ENCODE assay signal across 8 mouse cellular contexts in genomic region chrX:134717752-134718308, GRCm38 (mm10). TPM values are rescaled to one million over a fixed set of nuclear protein-coding genes. Genes with fewer than 3 reads are reported as not detected.
DNase-seq lines count a peak whose midpoint lies in the region; ATAC-seq and TF ChIP-seq lines count a peak whose summit lies in the region.

Armcx1 (plus strand) TSS chrX:134717963.

- WGBS in forebrain, embryonic 16.5 days = 17% methylated on average over 16 of the region's 16 CpGs
- WGBS in lung, adult 2 months = 25% methylated on average over 16 of the region's 16 CpGs

- peak within 1 kb of the TSS; percentile 73 for H3K9ac ChIP-seq in forebrain, embryonic 16.5 days (replicated peaks; ENCODE audit: low read depth, low read length)

- H3K4me3 ChIP-seq in forebrain, embryonic 16.5 days (replicated peaks; ENCODE audit: low read length) = peak within 1 kb of the TSS; percentile 58
- peak within 1 kb of the TSS; percentile 69 for H3K4me3 ChIP-seq in layer of hippocampus, adult 2 months
- peak within 1 kb of the TSS; percentile 96 for H3K4me3 ChIP-seq in lung, adult 2 months (replicated peaks; ENCODE audit: extremely low read depth, low read depth, low read length)

- peak; percentile 35 for TF ChIP-seq CTCF in layer of hippocampus, adult 2 months (conservative IDR thresholded peaks at IDR 0.05)
- TF ChIP-seq CTCF in lung, adult 2 months (IDR thresholded peaks at IDR 0.05; ENCODE audit: insufficient read depth, low read length) = no peak

- H3K4me1 ChIP-seq in forebrain, embryonic 16.5 days (replicated peaks; ENCODE audit: control insufficient read depth, insufficient read depth, low read length) = peaks cover 7% of the 10 kb centered on the region; the same call in 1 of the 2 replicates
- no peaks in the 10 kb centered on the region for H3K4me1 ChIP-seq in lung, adult 2 months (ENCODE audit: control insufficient read depth, insufficient read depth, low read length)

- H3K36me3 ChIP-seq in forebrain, embryonic 16.5 days (ENCODE audit: control insufficient read depth, insufficient read depth) = no peaks in the 10 kb centered on the region; the same call in 1 of the 2 replicates

- H3K4me2 ChIP-seq in forebrain, embryonic 16.5 days (ENCODE audit: low read length) = peak within 1 kb of the TSS; percentile 59

- DNase-seq in MEL-GATA-1-ER (ENCODE audit: extremely low read depth, low read depth) = peak; percentile 43
- DNase-seq in cerebellum, adult 11-12 months = peak; percentile 79
- DNase-seq in heart, postnatal 4 days = peak; percentile 61
- peak; percentile 65 to 66 for DNase-seq in layer of hippocampus, adult 2 months (ENCODE audit: low spot score in 2 of 2)
- DNase-seq in lung, adult 2 months = peak; percentile 35
- peak; percentile 26 for DNase-seq in ovary, postnatal 10 days (ENCODE audit: low spot score)
- peak; percentile 51 for DNase-seq in urinary bladder, postnatal 14 days (ENCODE audit: low spot score)

- TF ChIP-seq POLR2A in lung, adult 2 months (IDR thresholded peaks at IDR 0.05; ENCODE audit: borderline replicate concordance, extremely low read depth, low read depth, low read length) = peak; percentile 68; the same call in 1 of the 2 replicates

- peak; percentile 98 for ATAC-seq in forebrain, embryonic 16.5 days

- H3K27ac ChIP-seq in forebrain, embryonic 16.5 days (ENCODE audit: low read length) = peak within 1 kb of the TSS; percentile 96
- H3K27ac ChIP-seq in layer of hippocampus, adult 2 months = peak within 1 kb of the TSS; percentile 90

- no peaks in the 10 kb centered on the region for H3K27me3 ChIP-seq in forebrain, embryonic 16.5 days (replicated peaks; ENCODE audit: control insufficient read depth, insufficient read depth, low read length)

- no peaks in the 10 kb centered on the region for H3K9me3 ChIP-seq in forebrain, embryonic 16.5 days (ENCODE audit: control insufficient read depth, low read length)

RNA-seq across cellular contexts. Expression of gene Armcx1, which starts in this region (rescaled TPM):
- 77.4 and 83.3 TPM in 2 replicates for polyA plus RNA-seq in forebrain, embryonic 16.5 days (2015; fragmentation: Nextera tagmentation; extraction: Ambion mirVana)
- total RNA-seq in heart, postnatal 4 days (2021) = 10 to 100 TPM; 17.0 to 18.8 TPM
- total RNA-seq in layer of hippocampus, adult 2 months (2021) = 10 to 100 TPM; 49.1 to 56.7 TPM
- 3.8 and 8.0 TPM in 2 replicates for polyA plus RNA-seq in lung, adult 2 months (2012; rRNA removed)

Comparison
In these comparisons a context has a peak if more than half of its experiments do, and no peak if none do; other contexts are left out.
1. Peak in every context shown above with its lines: DNase-seq, ATAC-seq, H3K4me3 ChIP-seq and H3K27ac ChIP-seq.
2. DNase-seq: peak in every context shown above with its lines; median percentile 79 in cerebellum, adult 11-12 months; 66 in layer of hippocampus, adult 2 months; 61 in heart, postnatal 4 days; 51 in urinary bladder, postnatal 14 days; 43 in MEL-GATA-1-ER; 35 in lung, adult 2 months; 26 in ovary, postnatal 10 days.